Mouse (Mus musculus) stomach, embryonic 14.5 days (tissue): ENCODE results near the gene Tmem50b. TPM values are rescaled to one million over a fixed set of nuclear protein-coding genes. Genes with fewer than 3 reads are reported as not detected.
"Not testable (repeated sequence)": the region's sequence is repeated elsewhere in the genome, so short reads cannot be mapped to it uniquely, and the experiment has no call there.

Source experiments
- ATAC-seq: fragments of 200-750 bp; cut with Nextera tagmentation; 2 replicates; pipeline ENCODE4 v1.8.0; 2017; ENCODE audit warnings: low read depth, moderate TSS enrichment; ENCODE audit not compliant: insufficient number of reproducible peaks, insufficient read depth, low FRiP score
- H3K27ac ChIP-seq: fragments of 300-500 bp; sonication (generic); 2 replicates; pipeline ENCODE4 v1.5.1; 2014; ENCODE audit warnings: mild to moderate bottlenecking, low read length, moderate library complexity, mixed read lengths
- H3K27me3 ChIP-seq: fragments of 300-500 bp; sonication (generic); 2 replicates; pipeline ENCODE4 v1.6.1; 2014; ENCODE audit warnings: low read length, control low read depth, mixed read lengths; ENCODE audit not compliant: control insufficient read depth, insufficient read depth
- H3K36me3 ChIP-seq: fragments of 300-500 bp; sonication (generic); 2 replicates; pipeline ENCODE4 v1.6.1; 2014; ENCODE audit warnings: mild to moderate bottlenecking, control low read depth, low read length, moderate library complexity, mixed read lengths; ENCODE audit not compliant: control insufficient read depth, insufficient read depth
- H3K4me1 ChIP-seq: fragments of 300-500 bp; sonication (generic); 2 replicates; pipeline ENCODE4 v1.6.1; 2014; ENCODE audit warnings: low read length, control low read depth, mixed read lengths; ENCODE audit not compliant: control insufficient read depth, insufficient read depth
- H3K4me2 ChIP-seq: fragments of 300-500 bp; sonication (generic); replicated peaks from 2 replicates; pipeline ENCODE4 v1.6.1; 2014; ENCODE audit warnings: low read depth, low read length, control low read depth
- H3K4me3 ChIP-seq: fragments of 300-500 bp; sonication (generic); 2 replicates; pipeline ENCODE4 v1.5.1; 2014; ENCODE audit warnings: low read depth, low read length, control low read depth
- H3K9ac ChIP-seq: fragments of 300-500 bp; sonication (generic); replicated peaks from 2 replicates; pipeline ENCODE4 v1.6.1; 2014; ENCODE audit warnings: low read depth, mild to moderate bottlenecking, control low read depth, low read length, moderate library complexity, mixed read lengths
- H3K9me3 ChIP-seq: fragments of 300-500 bp; sonication (generic); 2 replicates; pipeline ENCODE4 v1.6.1; 2016; ENCODE audit warnings: low read depth, low read length, control low read depth; ENCODE audit not compliant: control insufficient read depth
- WGBS: fragments of 180-500 bp; shearing (Covaris S2); extraction: QIAGEN DNeasy Blood & Tissue Kit; methylation state at CpG from one replicate; pipeline ENCODE4 v1.1.7; 2014; 5-methylcytosine and 5-hydroxymethylcytosine counted together
- polyA plus RNA-seq: library from polyadenylated mRNA; unstranded; fragments of >200 nt; fragmentation: Nextera tagmentation; extraction: Ambion mirVana; gene quantifications from 2 replicates; pipeline ENCODE4 v1.2.1, GENCODE M21; 2014

Tmem50b gene
- 29.7 and 33.3 TPM in 2 replicates for polyA plus RNA-seq

DNA sequence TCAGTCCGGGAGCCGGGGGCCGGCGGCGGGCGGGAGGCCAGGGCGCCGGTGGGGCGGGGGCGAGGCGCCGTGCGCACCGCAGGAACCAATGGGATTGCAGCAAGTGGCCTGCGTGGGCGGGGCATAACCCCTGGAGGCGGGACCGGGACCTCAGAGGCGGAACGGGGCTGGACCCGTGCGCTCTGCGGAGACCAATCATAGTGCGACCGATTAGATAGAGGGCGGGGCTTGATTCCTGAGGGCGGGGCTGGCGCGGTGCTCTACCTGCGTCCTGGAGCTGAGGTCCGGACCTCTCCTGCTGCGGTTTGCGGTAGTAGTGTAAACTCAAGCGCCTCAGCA is at the start of gene Tmem50b:
TSS of gene Tmem50b (minus strand) at position 129 of the 339 bp plus-strand sequence.
- Histone ChIP-seq H3K36me3 (no peaks in the 10 kb centered on the region; the same call in 1 of the 2 replicates), H3K4me2 (peak within 1 kb of the TSS; percentile 84), H3K4me1 (0 out of 2 replicates have a peak, but pooled peaks cover 2% of the 10 kb centered on the region), H3K27me3 (no peaks in the 10 kb centered on the region), H3K9ac (peak within 1 kb of the TSS; percentile 37), H3K9me3 (no peaks in the 10 kb centered on the region), H3K4me3 (peak within 1 kb of the TSS; percentile 56), H3K27ac (no peak within 1 kb of the TSS)
- WGBS, result under 1% methylated on average over 34 of the region's 34 CpGs
- ATAC-seq, result peak; percentile 99

DNA sequence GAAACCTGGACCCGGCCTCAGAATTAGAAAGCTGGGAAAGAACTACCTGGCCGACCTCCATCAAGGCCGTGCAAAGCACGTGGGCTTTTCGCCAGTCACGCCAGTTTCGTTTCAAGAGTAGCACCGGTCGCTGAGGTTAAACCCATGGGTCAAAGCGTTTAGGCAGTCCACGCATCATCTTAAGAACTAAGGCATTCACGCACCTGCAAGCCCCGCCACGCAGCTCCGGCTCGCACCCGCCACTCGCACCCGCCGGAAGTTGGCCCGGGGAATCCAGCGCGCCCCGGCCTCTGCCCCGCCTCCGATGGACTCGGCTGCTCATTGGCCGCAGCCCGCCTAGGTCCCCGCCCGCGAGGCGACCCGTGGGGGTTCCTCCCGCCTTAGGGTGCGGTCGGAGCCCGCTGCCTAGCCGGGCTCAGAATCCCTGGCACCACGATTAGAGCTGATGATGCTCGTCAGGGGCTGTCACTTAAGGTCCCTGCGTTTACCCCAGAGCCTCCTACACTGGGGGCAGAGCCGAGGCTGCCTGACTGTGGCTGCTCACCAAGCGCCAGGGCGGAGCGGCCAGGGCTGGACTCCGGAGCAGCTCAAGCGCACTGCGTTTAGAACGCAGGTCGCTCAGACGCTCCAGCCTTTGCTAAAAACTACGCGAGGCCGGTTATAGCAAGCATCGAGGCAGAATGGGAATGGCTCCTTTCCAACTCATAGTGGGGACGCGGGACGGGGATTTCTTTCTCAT is 49.2 kb upstream of the Tmem50b start, which contains the start of gene Gart:
TSS of gene Gart (minus strand) at position 272 of the 739 bp plus-strand sequence.
- Histone ChIP-seq H3K27ac (peak within 1 kb of the TSS; percentile 99), H3K36me3 (peaks cover 6% of the 10 kb centered on the region), H3K27me3 (no peaks in the 10 kb centered on the region), H3K4me1 (peaks cover 13% of the 10 kb centered on the region; the same call in 1 of the 2 replicates), H3K4me2 (peak within 1 kb of the TSS; percentile 78), H3K9ac (peak within 1 kb of the TSS; percentile 89), H3K4me3 (peak within 1 kb of the TSS; percentile 70), H3K9me3 (no peaks in the 10 kb centered on the region)
- under 1% methylated on average over 59 of the region's 59 CpGs for WGBS
- ATAC-seq, result peak; percentile 88

DNA sequence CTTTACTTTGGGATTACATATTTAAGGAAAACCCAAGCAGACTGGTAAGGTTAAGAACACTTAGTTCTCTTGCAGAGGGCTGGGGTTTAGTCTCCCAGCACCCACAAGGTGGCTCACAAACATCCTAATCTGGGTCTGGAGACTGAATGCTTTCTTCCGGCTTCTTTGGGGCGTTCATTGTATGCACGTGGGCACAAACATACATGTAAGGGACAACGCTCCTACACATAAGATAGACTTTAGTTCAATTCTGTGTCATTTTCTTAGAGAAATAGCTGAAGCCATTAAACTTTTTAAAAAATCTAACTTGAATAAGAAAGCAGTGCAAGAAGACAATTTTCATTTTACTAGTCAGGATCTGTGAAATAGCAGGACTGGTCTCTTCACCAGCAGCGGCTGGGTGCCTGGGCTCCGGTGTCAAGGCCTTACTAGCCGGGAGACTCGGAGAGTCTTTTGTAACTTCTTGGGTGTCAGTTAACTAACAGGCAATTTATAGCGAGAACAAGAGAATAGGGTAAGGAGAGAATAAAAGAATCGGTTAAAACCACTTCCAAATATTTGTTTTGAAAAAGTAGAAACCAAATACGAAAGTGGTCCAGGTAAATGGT is 48.5 kb upstream of the Tmem50b start:
- Histone ChIP-seq H3K9me3 (no peaks in the 10 kb centered on the region), H3K27ac (peak overlapping the region; percentile 99; the same call in 1 of the 2 replicates), H3K36me3 (peaks cover 13% of the 10 kb centered on the region), H3K27me3 (no peaks in the 10 kb centered on the region), H3K9ac (peak overlapping the region; percentile 23), H3K4me1 (peaks cover 13% of the 10 kb centered on the region; the same call in 1 of the 2 replicates), H3K4me2 (peak overlapping the region; percentile 78), H3K4me3 (peak overlapping the region; percentile 70)
- ATAC-seq, result no peak
- 1% methylated on average over 11 of the region's 11 CpGs for WGBS

DNA sequence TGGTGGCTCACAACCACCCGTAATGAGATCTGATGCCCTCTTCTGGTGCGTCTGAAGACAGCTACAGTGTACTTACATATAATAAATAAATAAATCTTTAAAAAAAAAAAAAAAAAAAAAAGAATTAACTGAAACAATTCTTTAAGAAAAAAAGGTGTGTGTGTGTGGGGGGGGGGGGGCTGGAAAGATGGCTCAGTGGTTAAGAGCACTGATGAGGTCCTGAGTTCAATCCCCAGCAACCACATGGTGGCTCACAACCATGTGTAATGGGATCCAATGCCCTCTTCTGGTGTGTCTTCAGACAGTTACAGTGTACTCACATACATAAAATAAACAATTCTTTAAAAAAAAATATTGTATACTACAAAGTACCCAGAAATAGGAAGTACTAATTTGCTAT is 47.8 kb upstream of the Tmem50b start:
- WGBS, result no CpG with 5 or more reads among the region's 2 CpGs
- not testable (repeated sequence) for H3K9ac ChIP-seq
- peak overlapping the region; percentile 78; the same call in 1 of the 2 replicates for H3K4me2 ChIP-seq

DNA sequence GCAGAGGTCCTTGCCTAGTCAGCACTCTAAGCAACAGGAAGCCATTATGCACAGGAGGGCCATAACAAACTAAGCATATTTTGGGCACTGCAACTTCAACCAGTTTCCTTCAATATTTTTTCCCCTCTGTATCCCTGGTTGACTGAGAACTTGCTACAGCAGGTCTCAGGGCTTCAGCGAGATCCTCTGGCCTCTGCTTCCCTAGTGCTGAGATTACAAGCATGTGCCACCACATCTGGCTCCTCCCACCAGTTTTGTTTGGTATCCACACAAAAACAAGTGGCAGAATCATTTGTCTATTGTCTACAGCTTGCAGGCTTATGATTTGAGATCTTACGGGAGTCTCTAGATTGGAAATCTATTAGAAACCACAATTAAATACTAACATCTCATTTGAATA is 47.3 kb upstream of the Tmem50b start:
- 80% methylated on average over 2 of the region's 2 CpGs for WGBS

More for the DNA sequence above, 47.8 kb upstream of the Tmem50b start:
- Histone ChIP-seq H3K4me1 (peaks cover 13% of the 10 kb centered on the region; the same call in 1 of the 2 replicates), H3K36me3 (peaks cover 18% of the 10 kb centered on the region)
- not testable (repeated sequence) for H3K4me3 ChIP-seq, H3K27me3 ChIP-seq, ATAC-seq, H3K27ac ChIP-seq, H3K9me3 ChIP-seq

DNA sequence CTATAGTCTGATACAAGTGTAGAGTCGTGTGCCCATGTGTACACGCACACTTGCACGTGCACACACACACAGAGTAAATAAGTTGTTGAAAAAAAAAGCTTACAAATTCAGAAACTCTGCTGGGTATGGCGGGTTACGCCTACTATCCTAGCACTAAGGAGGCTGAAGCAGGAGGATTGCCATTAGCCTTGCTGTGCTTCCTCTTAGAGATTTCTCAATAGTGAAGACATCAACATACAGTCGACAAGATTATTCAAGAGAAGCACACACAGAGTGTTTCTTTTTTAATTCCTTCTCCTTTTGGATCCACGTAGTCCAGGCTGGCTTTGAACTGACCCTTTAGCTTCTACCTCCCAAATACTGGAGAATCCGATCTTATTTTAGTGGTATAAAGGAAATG is 42.6 kb upstream of the Tmem50b start:
- no peak for ATAC-seq
- Histone ChIP-seq H3K27me3 (no peaks in the 10 kb centered on the region), H3K4me1 (peaks cover 7% of the 10 kb centered on the region; the same call in 1 of the 2 replicates), H3K9ac (no peak overlapping the region), H3K4me2 (no peak overlapping the region), H3K27ac (no peak overlapping the region), H3K4me3 (no peak overlapping the region), H3K9me3 (no peaks in the 10 kb centered on the region), H3K36me3 (peaks cover 63% of the 10 kb centered on the region)
- WGBS, result 91% methylated on average over 8 of the region's 8 CpGs

More for the DNA sequence above, 47.3 kb upstream of the Tmem50b start:
- no peaks in the 10 kb centered on the region for H3K27me3 ChIP-seq
- no peak overlapping the region for H3K27ac ChIP-seq
- no peak overlapping the region for H3K4me2 ChIP-seq
- H3K9me3 ChIP-seq, result no peaks in the 10 kb centered on the region
- ATAC-seq, result no peak
- H3K9ac ChIP-seq, result no peak overlapping the region
- H3K4me1 ChIP-seq, result peaks cover 11% of the 10 kb centered on the region; the same call in 1 of the 2 replicates
- H3K4me3 ChIP-seq, result no peak overlapping the region
- peaks cover 22% of the 10 kb centered on the region for H3K36me3 ChIP-seq

DNA sequence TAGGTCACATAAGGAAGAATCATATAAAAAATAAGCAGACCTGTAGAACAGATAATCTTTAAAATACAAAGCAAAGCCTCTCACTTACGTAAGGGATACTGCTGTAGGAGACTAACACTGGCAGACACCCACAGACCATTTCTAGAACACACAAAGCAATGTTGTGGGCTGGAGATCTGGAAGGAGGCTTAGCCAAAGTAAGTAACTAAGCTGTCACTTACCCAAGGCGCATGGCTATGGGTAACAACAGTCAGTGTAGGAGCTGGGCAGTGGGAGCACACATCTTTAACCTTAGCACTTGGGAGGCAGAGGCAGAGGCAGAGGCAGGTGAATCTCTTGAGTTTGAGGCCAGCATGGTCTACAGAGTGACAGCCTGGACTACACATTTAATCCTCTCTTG is 42.0 kb upstream of the Tmem50b start:
- Histone ChIP-seq H3K27ac (no peak overlapping the region), H3K4me3 (no peak overlapping the region), H3K36me3 (peaks cover 64% of the 10 kb centered on the region), H3K4me2 (no peak overlapping the region), H3K9me3 (no peaks in the 10 kb centered on the region), H3K27me3 (no peaks in the 10 kb centered on the region), H3K4me1 (peaks cover 4% of the 10 kb centered on the region; the same call in 1 of the 2 replicates), H3K9ac (no peak overlapping the region)
- 92% methylated on average over 2 of the region's 2 CpGs for WGBS
- no peak for ATAC-seq

DNA sequence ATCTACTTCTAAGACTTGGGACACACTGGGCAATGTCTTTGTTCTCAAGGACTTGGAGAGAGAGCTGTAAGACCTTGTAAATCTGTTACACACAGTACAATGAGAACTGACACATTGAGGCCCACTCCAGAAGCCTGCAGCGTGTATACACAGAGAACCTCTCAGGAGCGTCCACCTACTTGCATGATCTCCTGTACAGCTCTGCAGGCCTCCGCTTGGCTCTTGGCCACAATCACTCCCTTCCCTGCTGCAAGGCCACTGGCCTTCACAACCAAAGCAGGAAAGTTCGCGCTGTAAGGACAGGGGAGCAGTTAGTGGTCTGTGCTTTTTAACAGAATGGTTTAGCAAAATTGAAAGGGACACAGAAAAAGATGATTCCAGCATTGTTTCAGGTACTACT is 41.6 kb upstream of the Tmem50b start:
- Histone ChIP-seq H3K4me3 (no peak overlapping the region), H3K4me1 (no peaks in the 10 kb centered on the region), H3K27ac (no peak overlapping the region), H3K36me3 (peaks cover 64% of the 10 kb centered on the region), H3K9ac (no peak overlapping the region), H3K9me3 (no peaks in the 10 kb centered on the region), H3K4me2 (no peak overlapping the region), H3K27me3 (no peaks in the 10 kb centered on the region)
- ATAC-seq, result no peak
- WGBS, result 94% methylated on average over 5 of the region's 5 CpGs
